Mouse (Mus musculus) forebrain, embryonic 13.5 days (tissue): ENCODE measurements around the gene Hist1h1a. TPM values are rescaled to one million over a fixed set of nuclear protein-coding genes. Genes with fewer than 3 reads are reported as not detected.
A peak's percentile ranks its signal among the peaks of the same experiment; 100 is the strongest.
"Not testable (repeated sequence)": the region's sequence is repeated elsewhere in the genome, so short reads cannot be mapped to it uniquely, and the experiment has no call there.

Experiments
- ATAC-seq: fragments of 200-750 bp; cut with Nextera tagmentation; 2 replicates; pipeline ENCODE4 v1.8.0; 2017
- H3K27ac ChIP-seq: fragments of 300-500 bp; sonication (generic); 2 replicates; pipeline ENCODE4 v1.5.1; 2015; ENCODE audit warnings: inconsistent platforms, mild to moderate bottlenecking, moderate library complexity
- H3K27me3 ChIP-seq: fragments of 300-500 bp; sonication (generic); 2 replicates; pipeline ENCODE4 v1.6.1; 2015; ENCODE audit warnings: mild to moderate bottlenecking, inconsistent platforms
- H3K36me3 ChIP-seq: fragments of 300-500 bp; sonication (generic); 2 replicates; pipeline ENCODE4 v1.6.1; 2015; ENCODE audit warnings: mild to moderate bottlenecking, inconsistent platforms; ENCODE audit not compliant: poor library complexity, severe bottlenecking
- H3K4me1 ChIP-seq: fragments of 300-500 bp; sonication (generic); 2 replicates; pipeline ENCODE4 v1.6.1; 2015; ENCODE audit warnings: inconsistent platforms
- H3K4me2 ChIP-seq: fragments of 300-500 bp; sonication (generic); 2 replicates; pipeline ENCODE4 v1.6.1; 2015; ENCODE audit warnings: inconsistent platforms, mild to moderate bottlenecking, moderate library complexity
- H3K4me3 ChIP-seq: fragments of 300-500 bp; sonication (generic); 2 replicates; pipeline ENCODE4 v1.5.1; 2015; ENCODE audit warnings: mild to moderate bottlenecking, inconsistent platforms
- H3K9ac ChIP-seq: fragments of 300-500 bp; sonication (generic); 2 replicates; pipeline ENCODE4 v1.6.1; 2015; ENCODE audit warnings: mild to moderate bottlenecking, inconsistent platforms
- H3K9me3 ChIP-seq: fragments of 300-500 bp; sonication (generic); replicated peaks from 2 replicates; pipeline ENCODE4 v1.6.1; 2016; ENCODE audit warnings: inconsistent platforms
- WGBS: fragments of 180-500 bp; shearing (Covaris S2); methylation state at CpG from one replicate; pipeline ENCODE4 v1.1.7; 2015; 5-methylcytosine and 5-hydroxymethylcytosine counted together
- polyA plus RNA-seq: library from polyadenylated mRNA; unstranded; fragments of >200 nt; fragmentation: Nextera tagmentation; extraction: Ambion mirVana; gene quantifications from 2 replicates; pipeline ENCODE4 v1.2.1, GENCODE M21; 2015

Gene Hist1h1a
- polyA plus RNA-seq, 1 experiment from 2014 or later, result 4.6 TPM

DNA sequence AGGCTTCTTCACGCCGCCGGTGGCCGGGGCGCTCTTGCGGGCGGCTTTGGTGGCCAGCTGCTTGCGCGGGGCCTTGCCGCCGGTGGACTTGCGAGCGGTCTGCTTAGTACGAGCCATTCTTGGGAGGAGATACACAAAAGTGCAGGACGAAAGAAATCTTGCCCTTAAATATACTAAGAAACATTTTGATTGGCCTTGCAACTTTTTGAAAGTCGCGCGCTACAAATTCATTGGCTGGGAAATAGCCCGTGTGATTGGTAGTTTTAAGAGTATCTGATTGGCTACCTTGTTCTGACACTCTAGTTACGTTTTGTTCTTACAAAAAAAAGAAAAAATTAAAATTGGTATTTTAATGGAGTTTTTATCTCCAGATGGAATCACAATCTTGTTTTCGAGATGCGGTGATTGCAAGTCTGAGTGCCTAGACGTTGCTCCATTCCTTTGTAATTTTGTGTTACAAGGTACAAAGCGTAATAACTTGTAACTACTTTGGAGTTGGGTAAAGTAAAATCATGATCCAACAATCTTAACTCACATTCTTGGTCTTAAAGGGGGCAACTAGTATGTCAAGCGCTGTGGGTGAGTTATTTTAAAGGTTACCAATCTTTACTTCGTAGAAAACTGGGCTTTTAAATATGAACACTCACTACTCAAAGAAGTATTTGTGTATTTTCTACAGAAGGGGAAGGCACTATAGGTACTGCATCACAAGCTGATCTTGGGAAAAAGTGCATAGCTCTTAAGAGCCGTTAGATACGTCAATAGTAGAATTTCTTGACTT is 17.9 kb upstream of the Hist1h1a start, which contains the start of gene Hist1h3c:
Gene Hist1h3c (minus strand): TSS at position 222 of the 781 bp plus-strand sequence.
- Histone ChIP-seq H3K4me3 (peak within 1 kb of the TSS; percentile 40), H3K27ac (peak within 1 kb of the TSS; percentile 96), H3K9ac (peak within 1 kb of the TSS; percentile 75), H3K27me3 (no peaks in the 10 kb centered on the region), H3K36me3 (no peaks in the 10 kb centered on the region), H3K4me2 (peak within 1 kb of the TSS; percentile 67), H3K4me1 (peaks cover 25% of the 10 kb centered on the region), H3K9me3 (no peaks in the 10 kb centered on the region)
- peak; percentile 74 for ATAC-seq
- under 1% methylated on average over 28 of the region's 28 CpGs for WGBS

DNA sequence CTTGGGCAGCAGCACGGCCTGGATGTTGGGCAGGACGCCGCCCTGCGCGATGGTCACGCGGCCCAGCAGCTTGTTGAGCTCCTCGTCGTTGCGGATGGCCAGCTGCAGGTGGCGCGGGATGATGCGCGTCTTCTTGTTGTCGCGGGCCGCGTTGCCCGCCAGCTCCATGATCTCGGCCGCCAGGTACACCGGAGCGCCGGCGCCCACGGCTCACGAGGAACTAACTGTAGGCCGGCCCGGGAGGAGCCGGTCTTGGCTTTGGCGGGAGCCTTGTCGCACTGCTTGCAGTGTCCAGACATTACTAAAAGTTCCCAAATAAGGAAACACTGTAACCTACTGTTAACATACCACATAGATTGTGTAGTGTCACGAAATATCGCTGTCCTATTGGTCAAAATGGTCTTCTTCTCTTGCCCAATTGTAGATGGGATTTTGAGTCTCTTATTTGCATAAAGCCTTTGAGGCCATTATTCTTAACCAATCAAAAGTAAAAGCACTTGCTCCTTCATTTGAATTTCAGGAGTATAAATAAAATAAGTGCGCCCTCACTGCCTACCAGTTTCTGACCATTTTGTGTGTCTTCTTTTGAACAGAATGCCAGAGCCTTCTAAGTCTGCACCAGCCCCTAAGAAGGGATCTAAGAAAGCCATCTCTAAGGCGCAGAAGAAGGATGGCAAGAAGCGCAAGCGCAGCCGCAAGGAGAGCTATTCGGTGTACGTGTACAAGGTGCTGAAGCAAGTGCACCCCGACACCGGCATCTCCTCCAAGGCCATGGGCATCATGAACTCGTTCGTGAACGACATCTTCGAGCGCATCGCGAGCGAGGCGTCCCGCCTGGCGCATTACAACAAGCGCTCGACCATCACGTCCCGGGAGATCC is 17.0 kb upstream of the Hist1h1a start, which contains the start of gene Hist1h2bb:
Gene Hist1h2bb (plus strand): TSS at position 534 of the 880 bp plus-strand sequence.
- Histone ChIP-seq H3K4me2 (peak within 1 kb of the TSS; percentile 67), H3K4me3 (peak within 1 kb of the TSS; percentile 38), H3K4me1 (peaks cover 24% of the 10 kb centered on the region), H3K9ac (peak within 1 kb of the TSS; percentile 76), H3K27ac (peak within 1 kb of the TSS; percentile 96)
- H3K36me3 ChIP-seq, H3K9me3 ChIP-seq, H3K27me3 ChIP-seq: not testable (repeated sequence)
- WGBS, result under 1% methylated on average over 47 of the region's 58 CpGs
- peak; percentile 93 for ATAC-seq

DNA sequence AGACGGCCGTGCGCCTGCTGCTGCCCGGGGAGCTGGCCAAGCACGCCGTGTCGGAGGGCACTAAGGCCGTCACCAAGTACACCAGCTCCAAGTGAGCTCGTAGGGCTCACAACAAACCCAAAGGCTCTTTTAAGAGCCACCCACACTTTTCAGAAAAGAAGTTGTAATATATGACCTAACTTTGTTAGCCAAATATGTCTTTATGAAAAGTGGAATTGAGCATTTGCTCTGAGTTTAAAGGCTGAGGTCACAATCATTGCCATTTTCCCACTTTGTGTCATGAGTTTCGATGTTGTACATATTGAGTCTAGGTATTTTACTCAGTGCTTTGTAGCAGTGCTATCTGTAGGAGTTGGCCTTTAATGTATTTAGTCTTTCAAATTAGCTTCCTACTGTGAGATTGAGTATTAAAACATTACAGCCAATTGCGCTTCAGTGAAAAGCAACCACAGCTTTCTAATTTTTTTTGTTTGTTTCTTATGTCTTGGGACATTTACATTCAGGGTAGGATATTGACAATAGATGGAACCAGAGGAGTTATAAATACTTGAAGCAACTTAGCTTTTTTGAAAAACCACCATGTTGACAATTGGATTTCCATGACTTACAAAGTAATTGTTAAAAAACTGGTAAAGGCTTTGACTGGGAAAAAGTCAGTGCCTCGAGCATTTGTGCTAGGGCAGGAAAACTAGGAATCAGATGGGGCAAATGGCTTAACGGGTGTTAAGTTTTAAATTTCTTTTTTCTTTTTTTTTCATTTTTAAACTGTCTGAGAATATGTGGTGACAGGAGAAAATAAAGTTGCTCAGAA is 16.2 kb upstream of the Hist1h1a start:
- peak; percentile 4 for ATAC-seq
- Histone ChIP-seq H3K4me2 (peak overlapping the region; percentile 67), H3K9ac (peak overlapping the region; percentile 76), H3K4me3 (peak overlapping the region; percentile 38), H3K36me3 (no peaks in the 10 kb centered on the region), H3K27me3 (no peaks in the 10 kb centered on the region), H3K27ac (peak overlapping the region; percentile 96), H3K9me3 (no peaks in the 10 kb centered on the region), H3K4me1 (peaks cover 24% of the 10 kb centered on the region)
- WGBS, result 3% methylated on average over 13 of the region's 13 CpGs

DNA sequence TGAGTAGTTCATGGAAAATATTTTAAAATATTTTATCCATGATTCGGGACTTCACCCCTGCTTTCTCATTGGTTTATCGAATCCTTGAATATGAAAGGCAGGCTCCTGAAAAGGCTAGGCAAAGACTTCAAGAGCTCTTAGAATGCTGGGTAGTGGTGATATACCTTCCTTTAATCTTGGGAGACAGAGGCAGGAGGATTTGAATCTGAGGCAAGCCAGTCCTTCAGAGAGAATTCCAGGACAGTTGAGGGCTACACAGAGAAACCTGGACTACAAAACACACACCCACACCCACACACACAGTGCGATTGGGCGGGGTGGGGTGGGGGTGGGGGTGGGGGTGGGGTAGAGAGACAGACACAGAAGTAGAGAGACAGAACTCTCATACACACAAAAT is 15.6 kb upstream of the Hist1h1a start:
- Histone ChIP-seq H3K9me3 (no peaks in the 10 kb centered on the region), H3K4me1 (peaks cover 28% of the 10 kb centered on the region), H3K36me3 (no peaks in the 10 kb centered on the region), H3K27me3 (no peaks in the 10 kb centered on the region), H3K4me3 (0 out of 2 replicates have a peak overlapping the region, but pooled peaks have one; percentile 38), H3K4me2 (peak overlapping the region; percentile 67), H3K9ac (peak overlapping the region; percentile 76; the same call in 1 of the 2 replicates), H3K27ac (peak overlapping the region; percentile 96)
- 7% methylated on average over 4 of the region's 4 CpGs for WGBS
- no peak for ATAC-seq

DNA sequence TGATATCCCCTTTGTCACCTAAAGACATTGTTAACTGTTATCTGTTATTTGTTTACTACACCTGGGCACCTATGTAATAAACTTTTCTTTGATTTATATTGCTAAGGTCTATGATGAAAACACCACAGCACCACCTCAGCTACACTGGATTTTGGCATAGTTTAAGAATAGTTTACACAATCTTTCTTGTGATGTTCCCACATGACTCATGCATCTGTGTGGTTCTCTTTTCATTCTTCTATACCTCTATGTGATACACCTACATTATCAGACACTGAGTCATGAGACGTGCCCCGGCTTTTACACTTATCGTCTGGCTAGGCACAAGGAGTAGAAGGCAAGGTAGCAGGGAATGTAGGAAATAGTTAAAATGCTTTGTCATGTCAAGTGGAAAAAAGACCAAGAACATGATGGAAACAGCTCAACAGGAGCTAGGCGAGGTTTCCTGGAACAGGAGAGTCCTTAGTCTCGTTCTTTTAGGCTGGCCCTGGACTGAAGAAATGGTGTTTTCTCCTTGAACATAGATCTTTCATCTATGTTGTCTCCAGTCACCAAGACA is 13.8 kb upstream of the Hist1h1a start:
- Histone ChIP-seq H3K9me3 (no peaks in the 10 kb centered on the region), H3K4me3 (no peak overlapping the region), H3K4me2 (no peak overlapping the region), H3K36me3 (no peaks in the 10 kb centered on the region), H3K27me3 (no peaks in the 10 kb centered on the region), H3K9ac (no peak overlapping the region), H3K4me1 (peaks cover 24% of the 10 kb centered on the region), H3K27ac (peak overlapping the region; percentile 80)
- 90% methylated on average over 5 of the region's 5 CpGs for WGBS
- no peak for ATAC-seq

DNA sequence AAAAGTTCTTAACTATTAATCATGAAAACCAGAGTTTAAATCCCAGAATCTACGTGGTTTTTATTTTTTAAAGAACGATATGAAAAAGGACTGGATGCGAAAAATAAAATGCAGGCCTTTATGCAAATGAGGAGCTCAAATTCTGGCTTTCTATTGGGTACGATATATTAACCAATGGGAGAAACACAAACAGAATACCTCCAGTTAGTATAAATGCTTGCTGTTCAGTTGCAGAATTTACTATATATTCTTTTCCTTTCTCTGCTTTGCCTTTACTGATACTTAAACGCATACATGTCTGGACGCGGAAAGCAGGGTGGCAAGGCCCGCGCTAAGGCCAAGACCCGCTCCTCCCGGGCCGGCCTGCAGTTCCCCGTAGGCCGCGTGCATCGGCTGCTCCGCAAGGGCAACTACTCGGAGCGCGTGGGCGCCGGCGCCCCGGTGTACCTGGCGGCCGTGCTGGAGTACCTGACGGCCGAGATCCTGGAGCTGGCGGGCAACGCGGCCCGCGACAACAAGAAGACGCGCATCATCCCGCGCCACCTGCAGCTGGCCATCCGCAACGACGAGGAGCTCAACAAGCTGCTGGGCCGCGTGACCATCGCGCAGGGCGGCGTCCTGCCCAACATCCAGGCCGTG is 12.5 kb upstream of the Hist1h1a start, which contains the start of gene Hist1h2ab:
Gene Hist1h2ab (plus strand): TSS at position 288 of the 639 bp plus-strand sequence.
- H3K4me1 ChIP-seq, result peaks cover 24% of the 10 kb centered on the region
- not testable (repeated sequence) for H3K27me3 ChIP-seq, H3K9me3 ChIP-seq, H3K36me3 ChIP-seq
- peak; percentile 54 for ATAC-seq
- H3K27ac ChIP-seq, result peak within 1 kb of the TSS; percentile 98
- WGBS, result under 1% methylated on average over 29 of the region's 47 CpGs
- H3K4me3 ChIP-seq, result peak within 1 kb of the TSS; percentile 45
- H3K9ac ChIP-seq, result peak within 1 kb of the TSS; percentile 73
- peak within 1 kb of the TSS; percentile 66 for H3K4me2 ChIP-seq

DNA sequence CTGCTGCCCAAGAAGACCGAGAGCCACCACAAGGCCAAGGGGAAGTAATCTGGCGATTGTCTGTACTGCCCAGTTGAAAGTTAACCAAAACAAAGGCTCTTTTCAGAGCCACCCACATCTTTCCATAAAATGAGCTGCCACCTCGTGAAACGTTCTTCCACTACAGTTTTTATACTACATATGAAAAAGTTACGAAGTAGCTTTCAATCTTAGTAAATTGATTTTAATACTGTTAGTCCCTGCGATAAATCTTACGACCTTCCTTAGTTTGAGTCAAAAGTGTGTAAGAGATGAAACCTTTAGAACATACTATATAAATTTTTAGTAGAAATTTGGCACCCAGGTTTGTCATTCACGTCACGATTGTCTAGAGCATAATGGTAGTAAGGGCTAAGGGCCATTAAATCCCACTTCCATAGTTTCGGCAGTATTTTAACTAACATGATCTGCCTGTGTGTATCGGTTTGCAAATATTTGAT is 11.9 kb upstream of the Hist1h1a start:
- H3K4me1 ChIP-seq, result peaks cover 26% of the 10 kb centered on the region
- no peaks in the 10 kb centered on the region for H3K9me3 ChIP-seq
- H3K36me3 ChIP-seq, result no peaks in the 10 kb centered on the region
- H3K4me3 ChIP-seq, result peak overlapping the region; percentile 45
- H3K9ac ChIP-seq, result peak overlapping the region; percentile 73
- WGBS, result 1% methylated on average over 11 of the region's 11 CpGs
- H3K4me2 ChIP-seq, result peak overlapping the region; percentile 66
- ATAC-seq, result no peak
- peak overlapping the region; percentile 98 for H3K27ac ChIP-seq
- H3K27me3 ChIP-seq, result no peaks in the 10 kb centered on the region

DNA sequence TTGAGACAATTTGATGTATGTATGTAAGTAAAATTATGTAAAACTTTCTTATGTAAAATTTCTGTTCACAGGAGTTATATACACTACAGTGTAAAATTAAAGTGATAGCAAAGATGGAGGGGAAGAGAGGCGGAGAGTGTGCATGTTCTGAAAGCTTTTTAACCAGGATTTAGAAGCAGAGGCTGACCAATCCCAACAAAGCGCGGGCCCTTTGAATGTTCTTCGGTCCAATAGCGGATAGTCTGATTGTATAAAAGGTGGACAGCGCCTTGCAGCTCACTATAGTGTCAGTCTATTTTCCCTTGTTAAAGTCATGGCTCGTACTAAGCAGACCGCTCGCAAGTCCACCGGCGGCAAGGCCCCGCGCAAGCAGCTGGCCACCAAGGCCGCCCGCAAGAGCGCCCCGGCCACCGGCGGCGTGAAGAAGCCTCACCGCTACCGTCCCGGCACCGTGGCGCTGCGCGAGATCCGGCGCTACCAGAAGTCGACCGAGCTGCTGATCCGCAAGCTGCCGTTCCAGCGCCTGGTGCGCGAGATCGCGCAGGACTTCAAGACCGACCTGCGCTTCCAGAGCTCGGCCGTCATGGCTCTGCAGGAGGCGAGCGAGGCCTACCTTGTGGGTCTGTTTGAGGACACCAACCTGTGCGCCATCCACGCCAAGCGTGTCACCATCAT is 11.3 kb upstream of the Hist1h1a start, which contains the start of gene Hist1h3b:
Gene Hist1h3b (plus strand): TSS at position 201 of the 675 bp plus-strand sequence.
- H3K36me3 ChIP-seq, H3K27me3 ChIP-seq, H3K9me3 ChIP-seq: not testable (repeated sequence)
- peaks cover 24% of the 10 kb centered on the region for H3K4me1 ChIP-seq
- 2% methylated on average over 18 of the region's 47 CpGs for WGBS
- peak within 1 kb of the TSS; percentile 73 for H3K9ac ChIP-seq
- H3K4me3 ChIP-seq, result peak within 1 kb of the TSS; percentile 45
- peak within 1 kb of the TSS; percentile 98 for H3K27ac ChIP-seq
- peak within 1 kb of the TSS; percentile 66 for H3K4me2 ChIP-seq
- ATAC-seq, result peak; percentile 86

DNA sequence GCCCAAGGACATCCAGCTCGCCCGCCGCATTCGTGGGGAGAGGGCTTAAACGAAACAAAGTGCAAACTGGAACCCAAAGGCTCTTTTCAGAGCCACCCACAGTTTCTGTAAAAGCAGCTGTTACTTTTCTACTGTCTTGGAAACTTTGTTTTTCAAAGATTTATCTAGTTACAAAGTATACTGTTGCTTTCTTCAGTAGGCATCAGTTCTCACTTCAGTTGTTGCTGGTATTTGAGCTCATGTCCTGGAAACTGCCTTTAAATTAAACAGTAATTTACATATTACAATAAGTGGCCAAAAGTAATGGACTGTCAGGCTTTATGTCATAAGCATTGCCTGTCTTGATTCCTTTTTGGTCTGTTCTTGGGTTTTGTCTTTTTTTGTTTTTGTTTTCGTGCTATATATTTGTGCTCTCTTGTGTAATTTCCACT is 10.7 kb upstream of the Hist1h1a start:
- Histone ChIP-seq H3K36me3 (no peaks in the 10 kb centered on the region), H3K9ac (peak overlapping the region; percentile 69), H3K4me1 (peaks cover 23% of the 10 kb centered on the region), H3K27ac (peak overlapping the region; percentile 81), H3K9me3 (no peaks in the 10 kb centered on the region), H3K4me3 (peak overlapping the region; percentile 39), H3K27me3 (no peaks in the 10 kb centered on the region), H3K4me2 (peak overlapping the region; percentile 56)
- ATAC-seq, result no peak
- WGBS, result 2% methylated on average over 6 of the region's 6 CpGs

DNA sequence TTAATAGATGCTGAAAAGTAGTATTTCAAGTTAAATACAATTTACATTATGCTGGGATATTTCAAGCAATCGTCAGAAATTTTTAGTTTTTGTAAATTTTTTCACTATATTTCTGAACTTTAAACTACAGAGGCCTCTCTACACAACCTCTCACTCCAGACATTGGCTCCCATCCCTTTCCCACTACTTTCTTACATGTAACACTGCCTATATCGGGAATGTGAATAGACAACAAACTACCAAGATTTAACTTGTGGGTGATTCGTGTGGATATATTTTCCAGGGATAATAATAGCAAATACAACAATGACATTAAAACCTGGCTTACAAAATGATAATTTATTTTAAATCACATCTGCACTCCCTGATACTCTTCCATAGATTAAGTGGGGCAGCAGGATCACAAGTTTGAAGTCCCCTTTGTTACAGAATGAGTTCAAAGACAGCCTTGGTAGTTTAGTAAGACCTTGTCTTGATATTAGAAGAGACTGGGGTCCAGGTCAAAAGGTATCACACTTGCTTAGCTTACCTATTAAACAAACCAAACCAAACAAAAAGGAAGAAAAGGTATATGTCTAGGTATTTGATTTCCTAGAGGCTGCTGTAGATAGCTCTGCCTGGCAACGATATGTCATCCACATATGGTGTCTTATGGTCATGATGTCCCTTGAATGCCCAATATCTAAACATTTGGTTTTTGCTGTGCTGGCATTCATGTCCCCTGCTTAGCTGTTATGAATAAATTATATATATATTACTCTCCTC is 10.0 kb upstream of the Hist1h1a start:
- H3K9me3 ChIP-seq, result no peaks in the 10 kb centered on the region
- H3K4me3 ChIP-seq, result no peak overlapping the region
- no peaks in the 10 kb centered on the region for H3K36me3 ChIP-seq
- 56% methylated on average over 4 of the region's 4 CpGs for WGBS
- no peak overlapping the region; the same call in 1 of the 2 replicates for H3K9ac ChIP-seq
- ATAC-seq, result no peak
- H3K27me3 ChIP-seq, result no peaks in the 10 kb centered on the region
- H3K27ac ChIP-seq, result peak overlapping the region; percentile 45
- peak overlapping the region; percentile 56; the same call in 1 of the 2 replicates for H3K4me2 ChIP-seq
- peaks cover 19% of the 10 kb centered on the region for H3K4me1 ChIP-seq
